18 mouse cellular contexts compared by ENCODE assay signal in the genomic region with DNA sequence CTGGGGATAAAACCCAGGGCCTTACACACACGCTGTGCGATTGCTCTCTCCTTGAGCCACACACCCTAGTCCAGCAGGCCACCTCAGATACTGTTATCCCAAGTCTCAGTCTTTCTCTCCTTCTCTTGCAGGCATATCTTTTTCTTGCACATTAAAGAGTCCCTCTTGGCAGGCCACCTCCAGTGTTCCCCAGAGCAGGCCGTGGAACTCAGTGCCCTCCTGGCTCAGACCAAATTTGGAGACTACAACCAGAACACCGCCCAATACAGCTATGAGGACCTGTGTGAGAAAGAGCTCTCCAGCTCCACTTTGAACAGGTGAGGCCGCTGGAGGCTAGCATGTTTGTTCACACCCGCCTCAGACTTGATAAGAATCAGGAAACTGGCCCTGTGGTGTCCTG. TPM values are rescaled to one million over a fixed set of nuclear protein-coding genes. Genes with fewer than 3 reads are reported as not detected.
DNase-seq lines count a peak whose midpoint lies in the region; ATAC-seq and TF ChIP-seq lines count a peak whose summit lies in the region.
"Had no signal": no experiment of that assay in that cellular context is flagged by ENCODE, and none has a peak within 500 bp of the region (broad histone marks: within the 10 kb centered on the region; RNA-seq: fewer than 3 reads in every experiment).

No protein-coding gene starts in this region.

- 0 out of 2 replicates have a peak overlapping the region, but pooled peaks have one; percentile 11 for H3K4me3 ChIP-seq in liver, embryonic 11.5 days (ENCODE audit: low read depth, low read length)
- no peak overlapping the region for H3K4me3 ChIP-seq in lung, postnatal 0 days (ENCODE audit: low read depth, low read length)
- H3K4me3 ChIP-seq: limb, embryonic 10.5 days; megakaryocyte, embryonic 14.5 days; myocyte had no signal

- peak overlapping the region; percentile 92 for H3K27ac ChIP-seq in liver, embryonic 11.5 days (ENCODE audit: low read depth, low read length)
- no peak overlapping the region for H3K27ac ChIP-seq in lung, postnatal 0 days (ENCODE audit: low read length)
- H3K27ac ChIP-seq: limb, embryonic 10.5 days had no signal

- peaks cover 18% of the 10 kb centered on the region for H3K36me3 ChIP-seq in liver, embryonic 11.5 days (ENCODE audit: control insufficient read depth, insufficient read depth, low read length)
- H3K36me3 ChIP-seq in lung, postnatal 0 days (ENCODE audit: insufficient read depth, low read length): peaks cover 43% of the 10 kb centered on the region

- 0 out of 2 replicates have a peak, but pooled peaks have one; percentile 22 for TF ChIP-seq EP300 in lung, postnatal 0 days (IDR thresholded peaks at IDR 0.05)

- peak; percentile 15 for DNase-seq in MEL-GATA-1-ER (ENCODE audit: extremely low read depth, low read depth)
- peak; percentile 83 for DNase-seq in c-Kit-positive CD71-positive TER-119-negative erythroid progenitor cells, embryonic 14.5 days (ENCODE audit: low read depth)
- DNase-seq in liver, embryonic 11.5 days (ENCODE audit: low spot score): peak; percentile 50
- DNase-seq in lung, postnatal 0 days (ENCODE audit: low spot score): peak; percentile 61
- DNase-seq in kidney, postnatal 10 days: no peak
- DNase-seq in left cerebral cortex, postnatal 25 days (ENCODE audit: low spot score in 2 of 2): no peak
- DNase-seq in B cell, adult 2 months: no peak
- DNase-seq in left cerebral cortex, adult 18-20 months (ENCODE audit: low spot score in 2 of 2): no peak
- DNase-seq: adrenal gland, postnatal 14 days; cerebellum, adult 11 months; heart, postnatal 36 days; kidney, adult 2 months; right cerebral cortex, postnatal 4 days; thymus, adult 2 months had no signal

- TF ChIP-seq CTCF in lung, postnatal 0 days (IDR thresholded peaks at IDR 0.05): no peak

- H3K4me1 ChIP-seq in liver, embryonic 11.5 days (replicated peaks; ENCODE audit: control insufficient read depth, insufficient read depth, low read length): peaks cover 57% of the 10 kb centered on the region
- peaks cover 3% of the 10 kb centered on the region; the same call in 1 of the 2 replicates for H3K4me1 ChIP-seq in lung, postnatal 0 days (ENCODE audit: insufficient read depth, low read depth, low read length)

- intact Hi-C loops in left cerebral cortex, postnatal 25 days (cut with DNase I): no loop called here

- H3K27me3 ChIP-seq in liver, embryonic 11.5 days (replicated peaks; ENCODE audit: control insufficient read depth, insufficient read depth, low read length): no peaks in the 10 kb centered on the region; the same call in 1 of the 2 replicates
- no peaks in the 10 kb centered on the region for H3K27me3 ChIP-seq in lung, postnatal 0 days (replicated peaks; ENCODE audit: insufficient read depth, low read length)
- H3K27me3 ChIP-seq: CH12.LX; megakaryocyte, embryonic 14.5 days had no signal

- H3K9ac ChIP-seq in liver, embryonic 11.5 days (ENCODE audit: low read depth, low read length): peak overlapping the region; percentile 35; the same call in 1 of the 2 replicates
- H3K9ac ChIP-seq in lung, postnatal 0 days (replicated peaks; ENCODE audit: low read depth): no peak overlapping the region

- no peaks in the 10 kb centered on the region for H3K9me3 ChIP-seq in liver, embryonic 11.5 days (ENCODE audit: control insufficient read depth, low read length)
- no peaks in the 10 kb centered on the region for H3K9me3 ChIP-seq in lung, postnatal 0 days (ENCODE audit: low read length)
- H3K9me3 ChIP-seq: limb, embryonic 10.5 days; megakaryocyte, embryonic 14.5 days had no signal

- peak; percentile 93 for ATAC-seq in liver, embryonic 11.5 days (replicated peaks; ENCODE audit: low FRiP score)
- peak; percentile 85 for ATAC-seq in lung, postnatal 0 days

- peak overlapping the region; percentile 53 for H3K4me2 ChIP-seq in liver, embryonic 11.5 days
- no peak overlapping the region for H3K4me2 ChIP-seq in lung, postnatal 0 days (replicated peaks; ENCODE audit: low read depth, low read length)

- WGBS in liver, embryonic 11.5 days: 50% methylated on average over 6 of the region's 6 CpGs
- 68% methylated on average over 6 of the region's 6 CpGs for WGBS in lung, postnatal 0 days

RNA-seq across cellular contexts. Expression of a gene that starts 14.7 kb away (rescaled TPM):
- polyA plus RNA-seq in liver, embryonic 11.5 days (2014; fragmentation: Nextera tagmentation; extraction: Ambion mirVana): 3.1 and 4.4 TPM in 2 replicates
- 6.8 and 9.3 TPM in 2 replicates for polyA plus RNA-seq in lung, postnatal 0 days (2015; fragmentation: Nextera tagmentation; extraction: Ambion mirVana)
- 10 to 100 TPM; 16.0 to 17.9 TPM for total RNA-seq in left cerebral cortex, postnatal 25 days (2021)
- 10 to 100 TPM; 12.9 to 14.2 TPM for total RNA-seq in left cerebral cortex, adult 18-20 months (2021)

Comparison
In these comparisons a context has a peak if more than half of its experiments do, and no peak if none do; other contexts are left out.
1. DNase-seq: peak in MEL-GATA-1-ER (single experiment), c-Kit-positive CD71-positive TER-119-negative erythroid progenitor cells, embryonic 14.5 days (single experiment), liver, embryonic 11.5 days (single experiment) and lung, postnatal 0 days (single experiment); none in kidney, postnatal 10 days (single experiment), left cerebral cortex, postnatal 25 days (0 of 2), B cell, adult 2 months (0 of 2) and left cerebral cortex, adult 18-20 months (0 of 2).